Mouse (Mus musculus): Measurements from ENCODE around the gene Rhou.

DNA sequence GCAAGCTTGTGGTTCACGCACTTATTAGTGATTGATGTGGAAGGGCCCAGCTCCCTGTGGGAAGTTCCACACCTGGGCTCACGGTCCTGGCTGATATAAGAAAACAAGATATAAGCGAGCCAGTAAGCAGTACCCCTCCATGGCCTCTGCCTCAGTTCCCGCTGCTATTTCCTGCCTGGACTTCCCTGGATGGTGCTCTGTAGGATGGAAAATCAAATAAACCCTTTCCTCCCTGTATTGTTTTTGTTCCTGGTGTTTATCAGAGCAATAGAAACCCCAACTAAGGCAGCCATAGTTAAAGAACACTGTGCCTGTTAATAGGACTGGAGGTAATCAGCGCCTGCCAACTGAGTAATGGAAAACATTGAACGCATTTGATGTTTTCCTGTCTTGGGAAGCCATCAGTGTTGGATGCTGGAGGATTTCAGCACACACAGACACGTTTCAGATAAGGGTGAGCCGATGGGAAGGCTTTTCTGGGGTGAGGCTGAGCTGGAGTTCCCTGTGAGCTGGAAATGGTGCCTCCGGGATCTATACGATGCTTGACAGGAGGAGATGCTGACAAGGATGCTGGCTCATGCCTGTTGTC, 5.8 kb downstream of the Rhou start:
- TF ChIP-seq USF2 (conservative IDR thresholded peaks at IDR 0.05; ENCODE audit: low read depth, low read length) (no peak), ZNF384 (IDR thresholded peaks at IDR 0.05; ENCODE audit: low read depth, low read length) (no peak), POLR2A (IDR thresholded peaks at IDR 0.05; ENCODE audit: low read depth, low read length) (no peak), CTCF (conservative IDR thresholded peaks at IDR 0.05 in 1 of 2, IDR thresholded peaks at IDR 0.05 in 1 of 2; ENCODE audit: low read depth in 2 of 2, low read length in 2 of 2) (no peak), E2F4 (IDR thresholded peaks at IDR 0.05; ENCODE audit: insufficient replicate concordance, low read depth, low read length) (no peak), MAX (IDR thresholded peaks at IDR 0.05; ENCODE audit: low read length) (no peak), POLR2AphosphoS2 (IDR thresholded peaks at IDR 0.05; ENCODE audit: low read depth, low read length) (no peak), USF1 (IDR thresholded peaks at IDR 0.05; ENCODE audit: low read depth, low read length) (no peak), ZKSCAN1 (IDR thresholded peaks at IDR 0.05; ENCODE audit: borderline replicate concordance, low read depth, low read length) (no peak)

Data from CH12.LX (cell line).